Mouse (Mus musculus) erythroblast, embryonic 14.5 days (primary cell): ENCODE results near the gene Dedd2. TPM values are rescaled to one million over a fixed set of nuclear protein-coding genes. Genes with fewer than 3 reads are reported as not detected.
"Not testable (repeated sequence)": the region's sequence is repeated elsewhere in the genome, so short reads cannot be mapped to it uniquely, and the experiment has no call there.

Source experiments
- H3K27me3 ChIP-seq: 2 replicates; pipeline ENCODE4 v1.6.1; 2012; ENCODE audit warnings: inconsistent platforms; ENCODE audit not compliant: control insufficient read depth
- H3K36me3 ChIP-seq: 2 replicates; pipeline ENCODE4 v1.6.1; 2012; ENCODE audit warnings: mild to moderate bottlenecking, inconsistent platforms; ENCODE audit not compliant: control insufficient read depth
- H3K4me1 ChIP-seq: 2 replicates; pipeline ENCODE4 v1.6.1; 2012; ENCODE audit warnings: inconsistent platforms; ENCODE audit not compliant: control insufficient read depth
- H3K4me3 ChIP-seq: replicated peaks from 2 replicates; pipeline ENCODE3; 2012; ENCODE audit warnings: moderate library complexity, mild to moderate bottlenecking, inconsistent platforms
- H3K9me3 ChIP-seq: 2 replicates; pipeline ENCODE4 v1.6.1; 2012; ENCODE audit warnings: low read length, inconsistent platforms, mixed read lengths; ENCODE audit not compliant: control insufficient read depth
- GATA1 ChIP-seq: IDR thresholded peaks from 2 replicates; pipeline ENCODE4 v1.6.1; 2012; ENCODE audit warnings: low read length, inconsistent platforms, mixed read lengths
- TAL1 ChIP-seq: IDR thresholded peaks from 3 replicates; pipeline ENCODE4 v1.6.1; 2012; ENCODE audit warnings: low read length, inconsistent platforms, mixed read lengths
- polyA plus RNA-seq: library from polyadenylated mRNA; stranded (reverse); fragments of >175 nt; gene quantifications from 2 replicates; pipeline ENCODE4 v1.2.3, GENCODE M21; 2012

Dedd2 gene
- 50.4 and 51.9 TPM in 2 replicates for polyA plus RNA-seq

- H3K4me1 ChIP-seq: peaks cover 71% of the 10 kb centered on the region
- peak within 1 kb of the TSS; percentile 68 for H3K4me3 ChIP-seq
- TF ChIP-seq TAL1: no peak
- TF ChIP-seq GATA1: no peak
Measured at GRCm38 (mm10) chr7:25220457-25221101, at the start of gene Dedd2. Gene Dedd2, minus strand, starts transcription at chr7:25220615.

GRCm38 (mm10) chr7:25269545-25270271, 49.3 kb upstream of the Dedd2 start:
- Histone ChIP-seq H3K4me3 (peak overlapping the region; percentile 88), H3K4me1 (peaks cover 85% of the 10 kb centered on the region), H3K9me3 (no peaks in the 10 kb centered on the region), H3K27me3 (no peaks in the 10 kb centered on the region), H3K36me3 (peaks cover 51% of the 10 kb centered on the region)
- no peak for TF ChIP-seq GATA1
- TF ChIP-seq TAL1: no peak

More at GRCm38 (mm10) chr7:25220457-25221101, at the start of gene Dedd2:
- Histone ChIP-seq H3K27me3 (no peaks in the 10 kb centered on the region; the same call in 1 of the 2 replicates), H3K9me3 (0 out of 2 replicates have a peak, but pooled peaks cover under 1% of the 10 kb centered on the region), H3K36me3 (peaks cover 70% of the 10 kb centered on the region)

- Histone ChIP-seq H3K9me3 (no peaks in the 10 kb centered on the region), H3K4me3 (peak overlapping the region; percentile 88), H3K4me1 (peaks cover 81% of the 10 kb centered on the region), H3K27me3 (no peaks in the 10 kb centered on the region), H3K36me3 (peaks cover 46% of the 10 kb centered on the region)
- TF ChIP-seq GATA1 (no peak), TAL1 (no peak)
Measured at GRCm38 (mm10) chr7:25269029-25269428, 48.6 kb upstream of the Dedd2 start.

GRCm38 (mm10) chr7:25268588-25268987, 48.2 kb upstream of the Dedd2 start:
- Histone ChIP-seq H3K36me3 (peaks cover 41% of the 10 kb centered on the region), H3K4me3 (peak overlapping the region; percentile 88), H3K4me1 (peaks cover 76% of the 10 kb centered on the region), H3K27me3 (no peaks in the 10 kb centered on the region), H3K9me3 (no peaks in the 10 kb centered on the region)
- TF ChIP-seq TAL1 (no peak), GATA1 (no peak)

- Histone ChIP-seq H3K36me3 (peaks cover 34% of the 10 kb centered on the region), H3K4me1 (peaks cover 70% of the 10 kb centered on the region), H3K27me3 (no peaks in the 10 kb centered on the region), H3K4me3 (peak overlapping the region; percentile 88), H3K9me3 (no peaks in the 10 kb centered on the region)
- TF ChIP-seq GATA1 (no peak), TAL1 (no peak)
Measured at GRCm38 (mm10) chr7:25267751-25268463, 47.5 kb upstream of the Dedd2 start.

GRCm38 (mm10) chr7:25267301-25267750, 46.9 kb upstream of the Dedd2 start, which contains the start of gene Cic:
Gene Cic, plus strand, starts transcription at chr7:25267704.
- Histone ChIP-seq H3K9me3 (no peaks in the 10 kb centered on the region), H3K4me1 (peaks cover 64% of the 10 kb centered on the region), H3K36me3 (peaks cover 29% of the 10 kb centered on the region), H3K27me3 (no peaks in the 10 kb centered on the region), H3K4me3 (peak within 1 kb of the TSS; percentile 88)
- TF ChIP-seq GATA1 (no peak), TAL1 (no peak)

- no peaks in the 10 kb centered on the region for H3K27me3 ChIP-seq
- no peaks in the 10 kb centered on the region for H3K9me3 ChIP-seq
- peak overlapping the region; percentile 88 for H3K4me3 ChIP-seq
- H3K4me1 ChIP-seq: peaks cover 54% of the 10 kb centered on the region
- peaks cover 19% of the 10 kb centered on the region for H3K36me3 ChIP-seq
- no peak for TF ChIP-seq GATA1
- no peak for TF ChIP-seq TAL1
Measured at GRCm38 (mm10) chr7:25266180-25266962, 46.0 kb upstream of the Dedd2 start.

GRCm38 (mm10) chr7:25265743-25266142, 45.3 kb upstream of the Dedd2 start:
- peaks cover 48% of the 10 kb centered on the region for H3K4me1 ChIP-seq
- H3K4me3 ChIP-seq, H3K9me3 ChIP-seq, H3K27me3 ChIP-seq: not testable (repeated sequence)
- peaks cover 13% of the 10 kb centered on the region for H3K36me3 ChIP-seq
